Mouse (Mus musculus) MEL (cell line): ENCODE results near the gene Kirrel3. TPM values are rescaled to one million over a fixed set of nuclear protein-coding genes. Genes with fewer than 3 reads are reported as not detected.

ENCODE experiments used
- DNase-seq: peaks from one replicate; pipeline ENCODE4 v3.0.0; 2011; ENCODE audit warnings: low read depth, low spot score
- H3K27ac ChIP-seq: 2 replicates; pipeline ENCODE4 v1.5.1; 2012; ENCODE audit warnings: low read depth, mild to moderate bottlenecking, control low read depth, low read length, moderate library complexity; ENCODE audit not compliant: control insufficient read depth
- H3K27me3 ChIP-seq, 2 experiments: fragments of 150-350 bp in 1 of 2; sonication (generic) in 1 of 2; 2 replicates each; pipeline ENCODE4 v1.6.1; 2012; ENCODE audit warnings: low read length in 2 of 2, mild to moderate bottlenecking in 2 of 2, improper control_type of control experiment in 1 of 2, moderate library complexity in 1 of 2; ENCODE audit not compliant: insufficient read depth in 2 of 2, control insufficient read depth in 1 of 2
- H3K36me3 ChIP-seq, 2 experiments: 2 replicates each; pipeline ENCODE4 v1.6.1; 2012 to 2014; ENCODE audit warnings: low read length in 2 of 2, improper control_type of control experiment in 1 of 2, inconsistent platforms in 1 of 2, mild to moderate bottlenecking in 1 of 2; ENCODE audit not compliant: insufficient read depth in 2 of 2, control insufficient read depth in 1 of 2
- H3K4me1 ChIP-seq, 2 experiments: fragments of 150-350 bp in 1 of 2; sonication (generic) in 1 of 2; 2 replicates each; pipeline ENCODE4 v1.6.1; 2012; ENCODE audit warnings: low read length in 2 of 2, improper control_type of control experiment in 1 of 2, mild to moderate bottlenecking in 1 of 2; ENCODE audit not compliant: insufficient read depth in 2 of 2, control insufficient read depth in 1 of 2
- H3K4me3 ChIP-seq, 2 experiments: fragments of 150-350 bp in 1 of 2; sonication (generic) in 1 of 2; 2 replicates each; pipeline ENCODE4 v1.5.1; 2012; ENCODE audit warnings: low read depth in 2 of 2, low read length in 2 of 2, mild to moderate bottlenecking in 2 of 2, moderate library complexity in 2 of 2, control low read depth in 1 of 2, improper control_type of control experiment in 1 of 2; ENCODE audit not compliant: control insufficient read depth in 1 of 2, insufficient read depth in 1 of 2
- H3K79me2 ChIP-seq: 2 replicates; pipeline ENCODE4 v1.6.1; 2012; ENCODE audit warnings: mild to moderate bottlenecking, low read length, moderate library complexity; ENCODE audit not compliant: control insufficient read depth, poor library complexity, insufficient read depth
- H3K9ac ChIP-seq: 2 replicates; pipeline ENCODE4 v1.6.1; 2012; ENCODE audit warnings: low read depth, mild to moderate bottlenecking, control low read depth, low read length, moderate library complexity; ENCODE audit not compliant: control insufficient read depth, poor library complexity, severe bottlenecking
- H3K9me3 ChIP-seq: fragments of 150-350 bp; sonication (generic); replicated peaks from 2 replicates; pipeline ENCODE4 v1.6.1; 2012; ENCODE audit warnings: mild to moderate bottlenecking, low read length, improper control_type of control experiment, moderate library complexity; ENCODE audit not compliant: insufficient read depth
- BHLHE40 ChIP-seq: IDR thresholded peaks from 2 replicates; pipeline ENCODE4 v1.6.1; 2012; ENCODE audit warnings: low read depth, mild to moderate bottlenecking, inconsistent platforms, low read length, improper control_type of control experiment, borderline replicate concordance
- CHD1 ChIP-seq: IDR thresholded peaks from 2 replicates; pipeline ENCODE4 v1.6.1; 2012; ENCODE audit warnings: low read depth, mild to moderate bottlenecking, inconsistent platforms, low read length, improper control_type of control experiment
- CHD2 ChIP-seq: IDR thresholded peaks from 2 replicates; pipeline ENCODE4 v1.6.1; 2011; ENCODE audit warnings: low read length, improper control_type of control experiment
- E2F4 ChIP-seq: IDR thresholded peaks from 2 replicates; pipeline ENCODE4 v1.6.1; 2011; ENCODE audit warnings: low read depth, low read length, improper control_type of control experiment, borderline replicate concordance
- ELF1 ChIP-seq: IDR thresholded peaks from 2 replicates; pipeline ENCODE4 v1.6.1; 2014; ENCODE audit warnings: low read depth, mild to moderate bottlenecking, inconsistent platforms, low read length, improper control_type of control experiment, moderate library complexity
- ETS1 ChIP-seq: IDR thresholded peaks from 2 replicates; pipeline ENCODE4 v1.6.1; 2012; ENCODE audit warnings: low read depth, mild to moderate bottlenecking, inconsistent platforms, low read length, improper control_type of control experiment, moderate library complexity
- HCFC1 ChIP-seq: IDR thresholded peaks from 2 replicates; pipeline ENCODE4 v1.6.1; 2012; ENCODE audit warnings: low read depth, mild to moderate bottlenecking, inconsistent platforms, low read length, improper control_type of control experiment, moderate library complexity
- JUND ChIP-seq: IDR thresholded peaks from 2 replicates; pipeline ENCODE4 v1.6.1; 2011; ENCODE audit warnings: low read depth, mild to moderate bottlenecking, improper control_type of control experiment, low read length
- KAT2A ChIP-seq: conservative IDR thresholded peaks from 2 replicates; pipeline ENCODE4 v1.6.1; 2012; ENCODE audit warnings: low read depth, low read length, improper control_type of control experiment, inconsistent platforms
- MEF2A ChIP-seq: IDR thresholded peaks from 2 replicates; pipeline ENCODE4 v1.6.1; 2014; ENCODE audit warnings: low read depth, mild to moderate bottlenecking, inconsistent platforms, low read length, improper control_type of control experiment; ENCODE audit not compliant: poor library complexity, insufficient replicate concordance, severe bottlenecking; ENCODE audit errors: extremely low read depth
- MXI1 ChIP-seq: IDR thresholded peaks from 2 replicates; pipeline ENCODE4 v1.6.1; 2011; ENCODE audit warnings: mild to moderate bottlenecking, low read depth, low read length, improper control_type of control experiment
- POLR2A ChIP-seq, 2 experiments: IDR thresholded peaks; 2 replicates each; pipeline ENCODE4 v1.6.1; 2011 to 2012; ENCODE audit warnings: low read length in 2 of 2, mild to moderate bottlenecking in 2 of 2, control low read depth in 1 of 2, improper control_type of control experiment in 1 of 2, low read depth in 1 of 2, moderate library complexity in 1 of 2; ENCODE audit not compliant: control insufficient read depth in 1 of 2, insufficient read depth in 1 of 2, poor library complexity in 1 of 2
- POLR2AphosphoS2 ChIP-seq: IDR thresholded peaks from 2 replicates; pipeline ENCODE4 v1.6.1; 2011; ENCODE audit warnings: low read length, improper control_type of control experiment
- SMC3 ChIP-seq: IDR thresholded peaks from 2 replicates; pipeline ENCODE4 v1.6.1; 2011; ENCODE audit warnings: low read depth, low read length, improper control_type of control experiment
- USF1 ChIP-seq: IDR thresholded peaks from 2 replicates; pipeline ENCODE4 v1.6.1; 2014; ENCODE audit warnings: low read depth, mild to moderate bottlenecking, inconsistent platforms, low read length, improper control_type of control experiment, moderate library complexity
- ZKSCAN1 ChIP-seq: IDR thresholded peaks from 2 replicates; pipeline ENCODE4 v1.6.1; 2012; ENCODE audit warnings: low read depth, mild to moderate bottlenecking, inconsistent platforms, low read length, improper control_type of control experiment, moderate library complexity
- polyA plus RNA-seq, 2 experiments: library from polyadenylated mRNA; stranded (reverse) in 1 of 2; unstranded in 1 of 2; fragments of >175 nt in 1 of 2; fragments of >200 nt in 1 of 2; gene quantifications; 2 replicates each; pipeline versions ENCODE4 v1.2.1 to v1.2.4; 2012; ENCODE audit warnings: low replicate concordance in 2 of 2, low read depth in 1 of 2; ENCODE audit not compliant: insufficient read length in 2 of 2, insufficient read depth in 1 of 2, missing spikeins in 1 of 2
- total RNA-seq: library from RNA; depleted of rRNA; stranded (reverse); fragments of 300-350 nt; gene quantifications from 2 replicates; pipeline ENCODE4 v1.2.3, GENCODE M21; 2012

Kirrel3 gene
- total and polyA plus RNA-seq, 3 experiments: 0.06 TPM; not detected in 2

- Histone ChIP-seq H3K27ac (no peak overlapping the region), H3K9me3 (no peaks in the 10 kb centered on the region), H3K27me3 (no peaks in the 10 kb centered on the region), H3K79me2 (no peaks in the 10 kb centered on the region), H3K4me1 (no peaks in the 10 kb centered on the region), H3K4me3 (no peak overlapping the region), H3K36me3 (no peaks in the 10 kb centered on the region), H3K9ac (no peak overlapping the region)
- DNase-seq: no peak
- no peak for TF ChIP-seq KAT2A
These were observed 27.5 kb upstream of the Kirrel3 start for GRCm38 (mm10) chr9:34458189-34458588.

GRCm38 (mm10) chr9:34459968-34460367 is 25.7 kb upstream of the Kirrel3 start:
- no peak overlapping the region for H3K27ac ChIP-seq
- no peak overlapping the region for H3K9ac ChIP-seq
- H3K4me1 ChIP-seq: no peaks in the 10 kb centered on the region
- H3K27me3 ChIP-seq: no peaks in the 10 kb centered on the region
- H3K4me3 ChIP-seq: no peak overlapping the region
- H3K9me3 ChIP-seq: no peaks in the 10 kb centered on the region
- DNase-seq: no peak
- no peaks in the 10 kb centered on the region for H3K36me3 ChIP-seq
- no peaks in the 10 kb centered on the region for H3K79me2 ChIP-seq
- no peak for TF ChIP-seq JUND
- no peak for TF ChIP-seq CHD2

GRCm38 (mm10) chr9:34463666-34464065 is 22.0 kb upstream of the Kirrel3 start:
- H3K9me3 ChIP-seq: no peaks in the 10 kb centered on the region
- TF ChIP-seq CHD1 (no peak), ZKSCAN1 (no peak), MXI1 (no peak), ELF1 (no peak), POLR2A (IDR thresholded peaks at IDR 0.05; ENCODE audit: control insufficient read depth in 1 of 2, insufficient read depth in 1 of 2, low read depth in 1 of 2, low read length in 2 of 2, poor library complexity in 1 of 2) (no peak), E2F4 (no peak), BHLHE40 (no peak), USF1 (no peak)
- H3K27me3 ChIP-seq: no peaks in the 10 kb centered on the region
- DNase-seq: no peak
- no peaks in the 10 kb centered on the region for H3K79me2 ChIP-seq
- no peak overlapping the region for H3K4me3 ChIP-seq
- H3K9ac ChIP-seq: no peak overlapping the region
- H3K4me1 ChIP-seq: no peaks in the 10 kb centered on the region
- H3K27ac ChIP-seq: no peak overlapping the region
- H3K36me3 ChIP-seq: no peaks in the 10 kb centered on the region

GRCm38 (mm10) chr9:34466058-34466457 is 19.6 kb upstream of the Kirrel3 start:
- no peaks in the 10 kb centered on the region for H3K27me3 ChIP-seq

More at GRCm38 (mm10) chr9:34466058-34466457, 19.6 kb upstream of the Kirrel3 start:
- H3K27ac ChIP-seq: no peak overlapping the region
- H3K36me3 ChIP-seq: no peaks in the 10 kb centered on the region
- TF ChIP-seq ZKSCAN1 (no peak), MEF2A (no peak), HCFC1 (no peak), ETS1 (no peak), POLR2AphosphoS2 (no peak), SMC3 (no peak)
- DNase-seq: no peak
- no peak overlapping the region for H3K9ac ChIP-seq
- no peaks in the 10 kb centered on the region for H3K4me1 ChIP-seq
- no peaks in the 10 kb centered on the region for H3K9me3 ChIP-seq
- no peaks in the 10 kb centered on the region for H3K79me2 ChIP-seq
- no peak overlapping the region for H3K4me3 ChIP-seq
